Mouse (Mus musculus): ENCODE results near the gene Mettl16. TPM values are rescaled to one million over a fixed set of nuclear protein-coding genes. Genes with fewer than 3 reads are reported as not detected.
"Not testable (repeated sequence)": the region's sequence is repeated elsewhere in the genome, so short reads cannot be mapped to it uniquely, and the experiment has no call there.

Gene Mettl16
- polyA plus RNA-seq, 1 experiment from 2014 or later = 47.5 TPM

DNA sequence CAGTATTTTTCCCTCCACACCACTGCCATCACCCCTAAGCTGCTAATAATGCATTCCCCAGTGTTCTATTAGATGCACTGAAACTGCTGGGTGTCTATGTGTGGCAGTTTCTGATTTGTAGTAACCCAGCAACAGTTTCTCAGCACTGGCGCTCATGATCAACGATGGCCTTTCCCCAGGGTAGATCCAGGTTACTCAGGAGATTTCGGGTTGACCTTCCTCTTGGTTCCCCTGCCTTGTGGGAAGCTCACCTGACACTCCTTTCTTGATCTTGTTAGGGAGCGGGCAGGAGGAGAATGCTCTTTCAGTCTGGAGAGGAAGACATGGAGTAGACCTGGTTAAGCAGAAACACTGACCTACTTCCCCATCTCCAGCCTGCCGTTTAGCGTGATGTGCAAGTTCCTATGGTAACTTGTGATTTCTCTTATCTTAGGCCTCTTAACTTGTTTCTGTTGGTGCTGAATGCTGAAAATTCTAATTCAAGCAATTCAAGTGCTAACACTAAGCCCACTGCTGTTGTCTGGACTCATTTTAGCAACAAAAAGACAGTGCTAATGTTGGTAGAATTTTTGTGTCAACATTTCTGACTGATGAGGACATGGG is 37.7 kb downstream of the Mettl16 start:
- Histone ChIP-seq H3K9me3 (no peaks in the 10 kb centered on the region), H3K36me3 (peaks cover 74% of the 10 kb centered on the region), H3K4me1 (replicated peaks) (peaks cover 9% of the 10 kb centered on the region), H3K4me3 (no peak overlapping the region), H3K27me3 (ENCODE audit: insufficient read depth, poor library complexity, severe bottlenecking) (no peaks in the 10 kb centered on the region), H3K27ac (no peak overlapping the region)
- DNase-seq (ENCODE audit: low spot score) = no peak
- 94% methylated on average over 6 of the region's 6 CpGs for WGBS

DNA sequence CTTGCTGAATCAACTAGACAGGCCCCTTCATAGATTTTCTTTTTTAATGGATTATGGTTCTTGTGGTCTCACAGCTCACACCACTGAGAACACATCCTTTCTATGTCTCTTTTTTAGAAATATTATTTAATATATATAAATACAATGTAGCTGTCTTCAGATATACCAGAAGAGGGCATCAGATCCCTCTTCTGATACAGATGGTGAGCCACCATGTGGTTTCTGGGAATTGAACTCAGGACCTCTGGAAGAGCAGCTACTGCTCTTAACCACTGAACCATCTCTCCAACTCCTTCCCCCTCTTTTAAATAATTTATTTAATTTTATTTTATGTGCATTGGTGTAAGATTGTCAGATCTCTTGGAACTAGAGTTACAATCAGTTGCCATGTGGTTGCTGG is 39.5 kb downstream of the Mettl16 start:
- Histone ChIP-seq H3K36me3 (peaks cover 73% of the 10 kb centered on the region), H3K27ac (no peak overlapping the region), H3K27me3 (ENCODE audit: insufficient read depth, poor library complexity, severe bottlenecking) (no peaks in the 10 kb centered on the region), H3K4me1 (replicated peaks) (peaks cover 9% of the 10 kb centered on the region), H3K4me3 (no peak overlapping the region), H3K9me3 (no peaks in the 10 kb centered on the region)
- DNase-seq (ENCODE audit: low spot score) = no peak

DNA sequence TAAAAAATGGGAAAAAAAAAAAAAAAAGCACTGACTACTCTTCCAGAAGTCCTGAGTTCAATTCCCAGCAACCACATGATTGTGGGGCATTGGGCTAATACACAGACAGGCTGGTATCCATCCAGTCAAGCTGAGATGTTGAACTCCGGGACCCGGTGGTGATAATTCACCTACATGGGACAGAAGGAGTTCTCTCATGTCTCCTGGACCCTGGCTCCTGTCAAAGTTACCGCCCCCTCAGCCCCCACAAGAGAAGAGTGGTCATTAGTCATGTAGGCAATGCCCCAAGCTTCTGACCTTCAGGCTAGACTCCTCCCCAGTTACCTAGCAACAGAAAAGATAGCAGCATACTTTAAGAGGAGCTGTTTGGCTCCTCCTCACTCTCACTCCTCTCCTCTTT is 40.4 kb downstream of the Mettl16 start:
- H3K27ac ChIP-seq = peak overlapping the region; percentile 81
- not testable (repeated sequence) for H3K27me3 ChIP-seq (ENCODE audit: insufficient read depth, poor library complexity, severe bottlenecking); H3K9me3 ChIP-seq; DNase-seq (ENCODE audit: low spot score); H3K4me3 ChIP-seq; H3K4me1 ChIP-seq (replicated peaks)
- WGBS = 65% methylated on average over 3 of the region's 3 CpGs
- peaks cover 68% of the 10 kb centered on the region for H3K36me3 ChIP-seq

DNA sequence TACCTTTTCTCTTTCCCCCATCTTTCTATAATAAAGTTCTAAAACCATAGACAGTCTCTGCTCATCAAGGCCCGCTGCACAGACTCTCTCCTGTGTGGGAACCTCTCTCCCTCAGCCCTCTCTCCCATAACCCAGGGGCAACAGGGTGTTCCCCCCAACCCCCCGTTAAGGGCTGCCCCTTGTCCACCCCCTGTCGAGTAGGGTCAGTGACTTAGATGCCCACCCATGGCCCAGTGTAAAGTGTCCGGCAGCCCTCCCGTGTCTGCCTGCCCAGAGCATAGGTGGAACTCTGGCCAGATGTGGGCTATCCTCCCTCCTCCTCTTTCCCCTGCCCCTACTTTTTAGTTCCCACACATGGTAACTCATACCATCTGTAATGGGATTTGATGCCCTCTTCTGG is 40.9 kb downstream of the Mettl16 start:
- H3K4me3 ChIP-seq = no peak overlapping the region
- H3K27ac ChIP-seq = peak overlapping the region; percentile 81
- no peaks in the 10 kb centered on the region for H3K9me3 ChIP-seq
- WGBS = 62% methylated on average over 5 of the region's 5 CpGs
- DNase-seq (ENCODE audit: low spot score) = no peak
- H3K27me3 ChIP-seq (ENCODE audit: insufficient read depth, poor library complexity, severe bottlenecking) = no peaks in the 10 kb centered on the region
- H3K36me3 ChIP-seq = peaks cover 68% of the 10 kb centered on the region
- peaks cover 9% of the 10 kb centered on the region for H3K4me1 ChIP-seq (replicated peaks)

DNA sequence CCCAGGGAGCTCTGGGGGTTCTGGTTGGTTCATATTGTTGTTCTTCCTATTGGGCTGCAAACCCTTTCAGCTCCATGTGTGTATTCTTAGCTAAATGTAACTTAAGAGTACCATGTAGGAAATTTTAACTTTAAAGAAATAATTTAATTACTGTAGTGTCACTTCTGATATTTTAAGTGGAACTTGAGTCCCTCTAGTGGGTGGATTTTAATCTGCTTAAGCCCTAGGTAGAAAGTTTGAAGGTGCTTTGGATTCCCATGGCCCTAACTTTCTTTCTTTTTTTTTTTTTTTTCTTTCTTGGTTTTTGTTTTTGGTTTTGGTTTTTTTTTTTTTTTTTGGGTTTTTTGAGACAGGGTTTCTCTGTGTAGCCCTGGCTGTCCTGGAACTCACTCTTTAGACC is 45.2 kb downstream of the Mettl16 start:
- DNase-seq (ENCODE audit: low spot score) = no peak
- Histone ChIP-seq H3K36me3 (peaks cover 65% of the 10 kb centered on the region), H3K27me3 (ENCODE audit: insufficient read depth, poor library complexity, severe bottlenecking) (no peaks in the 10 kb centered on the region), H3K4me3 (no peak overlapping the region), H3K27ac (no peak overlapping the region), H3K4me1 (replicated peaks) (peaks cover 9% of the 10 kb centered on the region), H3K9me3 (no peaks in the 10 kb centered on the region)

DNA sequence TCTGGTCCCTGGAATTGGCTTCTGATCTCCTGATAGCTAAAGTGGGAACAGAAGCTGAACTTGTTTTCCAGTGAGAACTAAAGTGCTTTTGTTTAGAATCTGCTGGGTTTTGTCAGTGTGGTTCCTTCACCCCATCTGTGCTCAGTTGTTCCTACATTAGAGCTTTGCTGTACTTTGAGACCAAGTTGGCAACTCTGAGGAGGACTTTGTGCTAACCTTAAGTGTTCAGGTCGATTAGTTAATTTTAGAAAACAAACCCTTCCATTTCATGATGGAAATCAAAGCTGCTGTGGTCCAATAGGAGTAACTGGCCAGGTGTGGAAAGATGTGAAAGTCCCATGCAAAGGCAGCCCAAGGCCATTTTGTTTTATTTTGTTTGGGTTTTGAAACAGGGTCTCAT is 50.3 kb downstream of the Mettl16 start:
- H3K4me1 ChIP-seq (replicated peaks) = no peaks in the 10 kb centered on the region
- 75% methylated on average over 1 of the region's 1 CpGs for WGBS
- no peaks in the 10 kb centered on the region for H3K9me3 ChIP-seq
- DNase-seq (ENCODE audit: low spot score) = no peak
- peaks cover 53% of the 10 kb centered on the region for H3K36me3 ChIP-seq
- no peak overlapping the region for H3K4me3 ChIP-seq
- H3K27me3 ChIP-seq (ENCODE audit: insufficient read depth, poor library complexity, severe bottlenecking) = no peaks in the 10 kb centered on the region
- H3K27ac ChIP-seq = no peak overlapping the region

DNA sequence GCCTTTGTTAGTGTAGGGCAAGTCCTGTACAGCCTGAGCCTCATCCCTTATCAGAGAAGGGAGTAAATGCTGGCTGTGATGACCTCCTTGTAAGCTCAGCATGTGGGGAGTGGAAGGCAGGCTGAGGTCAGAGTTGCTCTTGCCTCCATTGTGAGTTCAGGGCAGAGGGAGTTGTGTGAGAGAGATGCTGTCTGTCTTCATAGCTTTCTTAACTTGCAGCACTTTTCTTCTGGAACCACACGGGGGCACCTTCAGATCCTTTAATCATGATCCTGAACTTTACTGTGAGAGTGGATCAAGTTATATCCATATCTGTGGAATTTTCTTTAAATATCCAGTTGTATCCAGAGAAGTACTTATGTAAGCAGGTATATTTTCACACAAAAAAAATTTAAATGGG is 50.8 kb downstream of the Mettl16 start:
- no peak for DNase-seq (ENCODE audit: low spot score)
- Histone ChIP-seq H3K4me3 (no peak overlapping the region), H3K9me3 (no peaks in the 10 kb centered on the region), H3K27me3 (ENCODE audit: insufficient read depth, poor library complexity, severe bottlenecking) (no peaks in the 10 kb centered on the region), H3K27ac (no peak overlapping the region), H3K36me3 (peaks cover 48% of the 10 kb centered on the region), H3K4me1 (replicated peaks) (no peaks in the 10 kb centered on the region)
- WGBS = 33% methylated on average over 1 of the region's 1 CpGs

DNA sequence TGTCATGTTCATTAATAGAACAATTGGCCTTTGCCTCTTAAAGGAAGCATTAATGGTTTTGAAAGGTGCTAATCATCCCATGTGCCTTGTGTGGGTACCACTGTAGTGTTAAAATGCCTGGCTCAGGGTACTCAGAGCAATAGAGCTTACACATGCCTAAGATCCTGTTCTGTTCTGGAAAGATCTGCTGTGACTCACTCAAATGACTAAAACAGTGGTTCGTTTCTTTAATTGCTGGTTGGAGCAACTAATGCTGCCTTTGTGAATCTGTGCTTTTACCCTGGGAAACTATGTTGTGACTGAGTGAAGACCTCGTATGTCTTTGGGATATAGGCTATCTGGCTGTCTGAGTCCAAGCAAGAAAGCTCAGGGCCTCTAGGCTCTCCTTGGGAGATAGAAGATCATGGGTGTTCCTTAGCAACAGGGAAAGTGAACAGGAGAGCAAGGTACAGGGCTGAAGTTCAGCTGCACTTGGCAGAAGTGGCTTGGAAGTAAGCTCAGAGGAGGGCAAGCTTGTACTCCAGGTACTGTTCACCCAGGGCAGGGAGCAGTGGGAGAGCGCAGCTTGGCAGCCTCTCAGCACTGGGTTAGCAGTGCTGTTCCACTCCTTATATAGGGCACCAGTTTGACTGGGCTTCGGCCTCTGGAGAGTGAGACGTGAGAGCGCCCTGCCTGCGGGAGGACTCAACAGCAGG is 52.3 kb downstream of the Mettl16 start:
- Histone ChIP-seq H3K4me1 (replicated peaks) (no peaks in the 10 kb centered on the region), H3K27me3 (ENCODE audit: insufficient read depth, poor library complexity, severe bottlenecking) (no peaks in the 10 kb centered on the region), H3K9me3 (no peaks in the 10 kb centered on the region), H3K36me3 (peaks cover 34% of the 10 kb centered on the region), H3K4me3 (no peak overlapping the region), H3K27ac (no peak overlapping the region)
- WGBS = 85% methylated on average over 7 of the region's 7 CpGs
- no peak for DNase-seq (ENCODE audit: low spot score)

DNA sequence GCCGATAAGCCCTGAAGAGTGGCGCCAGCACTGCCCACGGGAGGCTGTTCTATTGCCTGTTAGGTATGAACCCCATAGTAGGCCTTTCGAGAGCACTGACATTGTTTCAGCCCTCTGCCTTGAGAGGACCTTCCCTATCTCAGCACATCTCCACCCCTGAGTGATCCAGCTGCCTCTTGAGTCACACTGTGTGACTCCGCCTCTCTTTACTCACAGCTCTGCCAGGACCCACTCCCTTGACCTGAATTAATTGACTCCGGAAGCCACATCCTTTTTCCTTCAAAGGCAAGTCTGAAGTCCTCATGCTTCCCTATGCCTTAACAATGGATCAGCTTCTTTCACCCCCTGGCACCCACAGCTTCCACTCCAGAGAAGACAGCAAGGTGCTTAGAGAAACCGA is 55.5 kb downstream of the Mettl16 start:
- no peak overlapping the region for H3K27ac ChIP-seq
- WGBS = 67% methylated on average over 7 of the region's 7 CpGs
- H3K9me3 ChIP-seq = no peaks in the 10 kb centered on the region
- DNase-seq (ENCODE audit: low spot score) = no peak
- H3K4me1 ChIP-seq (replicated peaks) = peaks cover 19% of the 10 kb centered on the region
- peaks cover 8% of the 10 kb centered on the region; the same call in 1 of the 2 replicates for H3K27me3 ChIP-seq (ENCODE audit: insufficient read depth, poor library complexity, severe bottlenecking)
- no peak overlapping the region for H3K4me3 ChIP-seq
- H3K36me3 ChIP-seq = peaks cover 13% of the 10 kb centered on the region; the same call in 1 of the 2 replicates

DNA sequence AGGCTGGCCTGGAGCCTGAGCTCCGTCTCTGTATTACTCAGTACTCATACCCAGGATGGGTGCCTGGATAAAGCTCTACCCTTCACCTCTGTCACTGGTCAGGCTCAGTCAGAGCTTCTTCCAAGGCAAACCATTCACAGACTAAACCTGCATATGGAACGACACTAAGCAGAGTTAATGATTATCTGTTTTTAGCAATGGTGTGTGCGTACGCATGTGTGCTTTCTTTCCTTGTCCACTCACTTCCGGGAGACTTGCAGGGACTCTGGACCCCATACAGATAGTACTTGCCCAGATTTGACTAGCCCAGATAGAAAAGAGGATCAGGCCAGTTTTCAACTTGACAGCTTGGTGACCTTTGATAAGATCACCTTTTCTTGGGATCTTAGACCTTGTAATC is 56.1 kb downstream of the Mettl16 start:
- H3K36me3 ChIP-seq = peaks cover 13% of the 10 kb centered on the region; the same call in 1 of the 2 replicates
- no peak overlapping the region for H3K27ac ChIP-seq
- peaks cover 19% of the 10 kb centered on the region for H3K4me1 ChIP-seq (replicated peaks)
- H3K9me3 ChIP-seq = no peaks in the 10 kb centered on the region
- H3K4me3 ChIP-seq = no peak overlapping the region
- DNase-seq (ENCODE audit: low spot score) = no peak
- WGBS = 88% methylated on average over 5 of the region's 5 CpGs
- H3K27me3 ChIP-seq (ENCODE audit: insufficient read depth, poor library complexity, severe bottlenecking) = peaks cover 8% of the 10 kb centered on the region; the same call in 1 of the 2 replicates

DNA sequence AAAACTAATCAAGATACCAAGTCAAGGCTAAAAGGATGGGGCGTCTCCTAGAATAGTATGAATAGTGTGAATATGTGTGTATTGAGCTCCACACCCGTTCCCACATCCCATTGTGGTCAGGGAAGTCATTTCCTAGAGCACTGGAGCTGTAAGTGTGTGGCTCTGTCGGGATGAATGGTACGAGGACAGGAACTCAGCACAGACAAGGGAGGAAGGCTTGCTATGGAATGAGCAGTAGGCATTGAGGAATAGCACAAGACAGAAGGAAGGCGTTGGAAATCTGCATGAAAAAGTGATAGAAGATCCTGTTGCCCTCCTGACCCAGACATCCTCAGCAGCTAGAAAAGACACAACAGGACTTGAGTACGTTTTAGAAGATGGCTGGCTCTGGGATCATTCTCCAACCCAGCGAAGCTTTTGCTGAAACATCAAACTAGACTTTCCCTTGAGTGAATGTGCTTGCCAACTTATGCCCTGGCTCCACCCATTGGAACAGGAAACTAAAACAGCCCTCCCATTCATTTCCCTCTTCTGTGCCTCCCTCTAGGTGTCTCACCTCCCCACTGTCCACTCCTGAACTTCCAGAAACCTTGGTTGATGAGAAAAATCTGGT is 57.3 kb downstream of the Mettl16 start:
- Histone ChIP-seq H3K27me3 (ENCODE audit: insufficient read depth, poor library complexity, severe bottlenecking) (peaks cover 8% of the 10 kb centered on the region; the same call in 1 of the 2 replicates), H3K4me1 (replicated peaks) (peaks cover 27% of the 10 kb centered on the region), H3K4me3 (no peak overlapping the region), H3K36me3 (peaks cover 13% of the 10 kb centered on the region; the same call in 1 of the 2 replicates), H3K9me3 (no peaks in the 10 kb centered on the region), H3K27ac (no peak overlapping the region)
- 73% methylated on average over 7 of the region's 7 CpGs for WGBS
- DNase-seq (ENCODE audit: low spot score) = no peak

DNA sequence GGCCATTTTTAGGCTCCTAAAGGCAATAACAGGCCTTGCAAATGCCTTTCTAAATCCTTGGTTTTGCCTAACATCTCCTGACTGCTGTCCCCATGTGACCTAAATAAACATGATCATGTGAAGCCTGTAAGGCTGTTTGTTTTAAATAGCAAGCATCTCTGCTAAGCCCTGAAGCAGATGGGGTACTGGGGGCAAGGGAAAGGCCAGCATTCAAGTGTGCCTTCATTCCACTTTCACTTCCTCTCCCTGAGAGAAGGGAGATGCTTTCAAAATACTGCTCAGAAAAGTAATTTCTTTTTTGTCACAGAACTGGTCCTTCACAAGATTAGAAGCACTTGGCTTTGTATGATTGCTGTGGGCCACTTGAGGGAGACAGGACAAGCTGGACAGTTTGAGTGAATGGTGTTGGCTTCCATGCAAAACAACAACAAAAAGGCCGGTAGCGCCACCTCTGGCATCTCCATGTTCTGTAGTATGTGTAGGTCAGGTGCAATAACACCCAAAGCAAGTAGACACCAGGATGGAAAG is 57.8 kb downstream of the Mettl16 start:
- no peaks in the 10 kb centered on the region for H3K9me3 ChIP-seq
- 14% methylated on average over 2 of the region's 2 CpGs for WGBS
- no peak overlapping the region for H3K27ac ChIP-seq
- no peak for DNase-seq (ENCODE audit: low spot score)
- peaks cover 8% of the 10 kb centered on the region; the same call in 1 of the 2 replicates for H3K27me3 ChIP-seq (ENCODE audit: insufficient read depth, poor library complexity, severe bottlenecking)
- H3K36me3 ChIP-seq = peaks cover 7% of the 10 kb centered on the region; the same call in 1 of the 2 replicates
- H3K4me3 ChIP-seq = no peak overlapping the region
- peaks cover 33% of the 10 kb centered on the region for H3K4me1 ChIP-seq (replicated peaks)

DNA sequence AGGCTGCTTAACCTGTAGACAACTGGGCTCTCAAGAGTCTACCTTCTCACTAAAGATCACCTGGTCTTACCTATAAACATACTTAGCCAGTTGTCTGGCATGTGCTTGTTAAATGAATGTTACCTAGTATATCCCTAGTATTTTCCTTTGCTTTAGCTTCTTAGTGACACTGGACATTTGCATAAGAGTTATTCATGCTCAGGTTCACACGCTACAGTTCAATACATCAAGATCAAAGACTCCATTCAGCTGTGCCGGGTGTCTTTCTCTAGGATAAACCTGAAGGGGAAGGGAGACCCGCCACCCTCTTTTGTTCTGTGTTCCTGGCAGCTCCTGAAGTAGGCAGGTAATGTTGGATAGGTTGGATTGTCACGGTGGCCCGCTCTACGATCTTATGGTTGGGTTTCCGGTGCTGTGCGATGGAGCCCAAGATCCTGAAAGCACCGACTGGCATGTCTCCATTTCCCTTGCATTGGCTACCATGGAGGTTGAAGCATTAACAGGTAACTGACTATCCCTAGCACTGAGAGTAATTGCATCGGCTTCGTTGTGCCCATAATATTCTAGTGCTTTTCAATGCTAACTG is 58.4 kb downstream of the Mettl16 start:
- peak overlapping the region; percentile 94 for H3K4me3 ChIP-seq
- DNase-seq (ENCODE audit: low spot score) = no peak
- WGBS = 15% methylated on average over 11 of the region's 11 CpGs
- H3K36me3 ChIP-seq = 0 out of 2 replicates have a peak, but pooled peaks cover 4% of the 10 kb centered on the region
- peaks cover 39% of the 10 kb centered on the region for H3K4me1 ChIP-seq (replicated peaks)
- peak overlapping the region; percentile 93 for H3K27ac ChIP-seq
- H3K9me3 ChIP-seq = no peaks in the 10 kb centered on the region
- peaks cover 8% of the 10 kb centered on the region; the same call in 1 of the 2 replicates for H3K27me3 ChIP-seq (ENCODE audit: insufficient read depth, poor library complexity, severe bottlenecking)
